Mouse (Mus musculus) midbrain, embryonic 12.5 days (tissue): ENCODE data around the gene Figla. TPM values are rescaled to one million over a fixed set of nuclear protein-coding genes. Genes with fewer than 3 reads are reported as not detected.
"Not testable (repeated sequence)": the region's sequence is repeated elsewhere in the genome, so short reads cannot be mapped to it uniquely, and the experiment has no call there.

ENCODE experiments used
- ATAC-seq: fragments of 200-750 bp; cut with Nextera tagmentation; 2 replicates; pipeline ENCODE4 v1.8.0; 2017; ENCODE audit warnings: low read depth, moderate TSS enrichment, moderate library complexity; ENCODE audit not compliant: low FRiP score
- H3K27ac ChIP-seq: fragments of 300-500 bp; sonication (generic); replicated peaks from 2 replicates; pipeline ENCODE4 v1.5.1; 2016; ENCODE audit warnings: mild to moderate bottlenecking
- H3K27me3 ChIP-seq: fragments of 300-500 bp; sonication (generic); 2 replicates; pipeline ENCODE4 v1.6.1; 2016; ENCODE audit warnings: mild to moderate bottlenecking
- H3K36me3 ChIP-seq: fragments of 300-500 bp; sonication (generic); 2 replicates; pipeline ENCODE4 v1.6.1; 2016
- H3K4me1 ChIP-seq: fragments of 300-500 bp; sonication (generic); 2 replicates; pipeline ENCODE4 v1.6.1; 2016
- H3K4me2 ChIP-seq: fragments of 300-500 bp; sonication (generic); replicated peaks from 2 replicates; pipeline ENCODE4 v1.6.1; 2016; ENCODE audit warnings: mild to moderate bottlenecking, moderate library complexity
- H3K4me3 ChIP-seq: fragments of 300-500 bp; sonication (generic); 2 replicates; pipeline ENCODE4 v1.5.1; 2016; ENCODE audit warnings: mild to moderate bottlenecking
- H3K9ac ChIP-seq: fragments of 300-500 bp; sonication (generic); replicated peaks from 2 replicates; pipeline ENCODE4 v1.6.1; 2016; ENCODE audit warnings: mild to moderate bottlenecking, moderate library complexity
- H3K9me3 ChIP-seq: fragments of 300-500 bp; sonication (generic); 2 replicates; pipeline ENCODE4 v1.6.1; 2016; ENCODE audit warnings: mild to moderate bottlenecking
- WGBS: fragments of 180-500 bp; shearing (Covaris S2); methylation state at CpG from one replicate; pipeline ENCODE4 v1.1.7; 2016; 5-methylcytosine and 5-hydroxymethylcytosine counted together
- polyA plus RNA-seq: library from polyadenylated mRNA; unstranded; fragments of >200 nt; fragmentation: Nextera tagmentation; extraction: Ambion mirVana; gene quantifications from 2 replicates; pipeline ENCODE4 v1.2.1, GENCODE M21; 2016

Gene Figla
- polyA plus RNA-seq, 1 experiment from 2014 or later: not detected

DNA sequence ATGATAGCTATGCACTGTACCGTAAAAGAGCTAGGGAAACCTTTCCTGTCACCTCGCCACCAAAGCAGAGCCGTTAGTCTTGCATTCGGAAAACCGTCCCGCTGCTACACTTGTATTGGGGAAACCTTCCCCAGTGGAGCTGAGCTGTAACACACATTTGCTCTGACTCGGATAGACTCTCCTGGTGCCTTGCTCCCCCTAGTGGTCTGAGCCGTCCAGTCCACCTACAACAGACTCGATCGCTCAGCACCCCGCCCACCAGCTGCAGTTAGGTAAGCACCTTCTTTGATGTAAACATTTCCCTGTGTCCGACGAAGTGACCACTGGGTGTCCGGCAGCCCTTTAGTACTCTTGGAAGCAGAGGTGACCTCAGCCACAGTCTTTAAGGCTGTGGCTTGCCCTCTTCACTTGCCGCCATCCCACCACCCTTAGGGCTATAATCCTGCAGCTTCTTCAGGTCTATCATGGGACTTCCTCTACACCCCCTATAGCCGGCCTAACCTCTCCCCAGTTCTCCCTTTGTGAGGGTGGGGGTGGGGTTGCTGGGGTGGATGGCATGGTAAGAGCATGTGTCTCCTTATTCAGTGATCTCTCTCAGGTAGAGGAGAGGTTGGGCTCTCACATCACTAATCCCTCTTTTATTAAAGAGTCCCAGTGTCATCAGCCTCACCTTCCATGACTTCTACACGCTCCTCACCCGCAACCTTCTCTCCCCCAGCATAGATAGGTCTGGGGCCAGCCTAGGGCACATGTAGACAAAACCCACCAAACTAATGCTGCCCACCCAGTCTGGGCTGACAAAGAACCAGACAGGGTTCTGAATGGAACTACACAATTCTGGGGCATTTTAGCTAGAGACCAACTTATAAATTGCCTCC, 11.5 kb upstream of the Figla start:
- WGBS: 11% methylated on average over 18 of the region's 18 CpGs
- Histone ChIP-seq H3K4me2 (peak overlapping the region; percentile 49), H3K4me3 (no peak overlapping the region), H3K27ac (no peak overlapping the region), H3K4me1 (peaks cover 6% of the 10 kb centered on the region; the same call in 1 of the 2 replicates), H3K36me3 (no peaks in the 10 kb centered on the region), H3K27me3 (no peaks in the 10 kb centered on the region), H3K9me3 (no peaks in the 10 kb centered on the region), H3K9ac (no peak overlapping the region)
- ATAC-seq: peak; percentile 73

DNA sequence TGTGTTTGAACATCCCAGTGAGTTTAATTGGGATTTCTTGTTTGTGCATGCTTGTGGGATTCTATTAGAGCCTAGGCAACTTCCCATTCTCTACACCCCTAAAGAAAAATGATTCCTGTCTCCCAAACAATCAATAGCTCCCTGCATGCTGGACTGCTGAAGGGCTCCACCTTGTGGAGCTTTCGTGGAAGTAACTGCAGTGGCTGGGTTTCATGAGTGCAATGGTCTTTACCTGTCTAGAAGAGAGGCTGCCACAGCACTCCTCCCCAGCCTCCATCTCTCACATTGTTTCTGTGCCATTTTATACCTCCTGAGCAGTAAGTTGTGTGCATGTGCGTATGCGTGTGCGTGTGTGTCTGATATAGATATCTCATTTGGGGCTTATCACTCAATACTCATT, 6.0 kb upstream of the Figla start:
- Histone ChIP-seq H3K27me3 (peaks cover 6% of the 10 kb centered on the region), H3K9ac (no peak overlapping the region), H3K36me3 (no peaks in the 10 kb centered on the region), H3K4me2 (no peak overlapping the region), H3K4me3 (no peak overlapping the region), H3K9me3 (no peaks in the 10 kb centered on the region), H3K27ac (no peak overlapping the region), H3K4me1 (no peaks in the 10 kb centered on the region)
- WGBS: 36% methylated on average over 4 of the region's 4 CpGs
- ATAC-seq: no peak

DNA sequence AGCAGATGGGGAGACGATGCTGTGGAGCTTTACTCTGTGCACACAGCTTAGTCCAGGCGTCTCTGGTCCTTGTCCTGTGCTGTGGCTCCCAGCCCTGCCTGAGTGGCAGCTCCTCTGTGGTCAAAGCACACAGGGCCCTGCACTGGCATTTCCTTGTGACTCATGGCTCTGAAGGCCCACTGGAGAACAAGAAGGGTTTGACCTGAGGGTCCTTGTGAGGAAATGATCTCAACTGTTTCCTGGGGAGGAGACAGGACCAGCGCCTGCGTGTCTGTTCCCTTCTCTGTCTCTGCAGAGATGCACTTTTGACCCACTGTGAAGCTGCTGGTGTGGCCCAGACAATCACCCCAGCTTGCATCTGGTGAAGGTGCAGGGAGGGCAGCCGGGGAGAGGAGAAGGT, 1.2 kb upstream of the Figla start:
- WGBS: 81% methylated on average over 5 of the region's 5 CpGs
- H3K4me3 ChIP-seq: not testable (repeated sequence)

DNA sequence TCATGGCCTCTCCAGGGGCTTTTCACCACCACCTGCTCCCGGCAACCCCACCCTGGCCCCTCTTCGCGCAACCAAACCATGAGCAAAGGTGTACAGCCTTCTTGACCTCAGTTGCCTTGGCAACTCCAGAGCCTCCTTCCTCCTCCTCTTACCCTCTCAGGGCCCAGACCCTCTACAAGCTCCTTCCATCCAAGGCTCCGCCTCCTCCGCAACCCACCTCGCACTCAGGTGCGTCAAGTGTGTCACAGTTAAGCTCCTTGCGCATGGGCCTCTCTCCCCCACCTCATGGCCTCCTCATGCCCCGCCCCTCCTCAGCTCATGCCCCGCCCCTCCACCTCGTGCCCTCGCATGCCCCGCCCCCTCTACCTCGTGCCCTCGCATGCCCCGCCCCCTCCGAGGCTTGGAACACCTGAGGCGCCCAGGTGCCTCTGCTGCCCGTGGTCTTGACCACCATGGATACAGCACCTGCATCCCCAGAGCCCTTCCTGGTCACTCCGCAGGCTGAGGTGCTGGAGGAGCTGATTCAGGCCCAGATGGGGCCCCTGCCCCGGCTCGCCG, 901 bp downstream of the Figla start:
- Histone ChIP-seq H3K4me1 (no peaks in the 10 kb centered on the region), H3K27me3 (0 out of 2 replicates have a peak, but pooled peaks cover 5% of the 10 kb centered on the region), H3K9ac (no peak overlapping the region), H3K4me2 (no peak overlapping the region), H3K36me3 (no peaks in the 10 kb centered on the region), H3K4me3 (no peak overlapping the region), H3K9me3 (no peaks in the 10 kb centered on the region; the same call in 1 of the 2 replicates), H3K27ac (no peak overlapping the region)
- no peak for ATAC-seq
- WGBS: 86% methylated on average over 23 of the region's 23 CpGs

More for the DNA sequence above, 1.2 kb upstream of the Figla start:
- H3K9ac ChIP-seq, H3K9me3 ChIP-seq, H3K4me2 ChIP-seq, H3K4me1 ChIP-seq, H3K27me3 ChIP-seq, H3K27ac ChIP-seq, H3K36me3 ChIP-seq, ATAC-seq: not testable (repeated sequence)

DNA sequence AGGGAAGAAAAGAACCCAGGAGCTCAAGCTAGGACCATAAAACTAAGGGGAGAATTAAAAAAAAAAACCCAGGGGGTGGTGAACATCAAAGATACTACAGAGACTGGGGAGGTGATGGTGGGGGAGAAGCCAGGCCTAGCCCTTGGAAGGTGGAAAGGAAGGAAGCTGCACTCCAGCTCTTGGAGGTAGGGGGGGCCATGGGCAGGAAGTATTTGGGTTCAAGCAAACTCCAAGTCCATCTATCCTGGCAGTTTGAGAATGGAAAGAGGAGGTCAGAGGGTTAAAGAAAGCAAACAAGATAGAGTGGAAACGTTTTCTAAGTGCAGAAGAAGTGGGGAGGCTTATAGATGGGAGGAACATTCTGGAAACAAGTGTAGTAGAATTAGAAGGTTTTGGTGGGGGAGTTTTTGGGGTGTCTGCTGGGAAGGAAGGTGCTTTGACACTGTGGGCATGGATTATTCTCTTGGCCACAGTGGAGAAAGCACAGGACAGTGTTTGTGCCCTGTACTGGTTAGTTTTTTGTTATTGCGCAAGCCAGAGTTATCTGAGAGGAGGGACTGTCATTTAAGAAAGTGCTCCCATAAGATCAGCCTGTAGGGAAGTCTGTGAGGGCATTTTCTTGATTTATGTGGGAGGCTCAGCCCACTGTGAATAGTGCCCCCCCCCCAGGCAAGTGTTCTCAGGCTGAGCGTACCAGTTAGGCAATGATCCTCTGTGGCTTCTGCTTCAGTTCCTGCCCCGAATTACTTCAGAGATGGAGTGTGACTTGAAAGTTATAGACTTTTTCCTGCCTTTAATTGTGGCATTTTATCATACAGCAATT, 3.7 kb downstream of the Figla start:
- 71% methylated on average over 4 of the region's 4 CpGs for WGBS

DNA sequence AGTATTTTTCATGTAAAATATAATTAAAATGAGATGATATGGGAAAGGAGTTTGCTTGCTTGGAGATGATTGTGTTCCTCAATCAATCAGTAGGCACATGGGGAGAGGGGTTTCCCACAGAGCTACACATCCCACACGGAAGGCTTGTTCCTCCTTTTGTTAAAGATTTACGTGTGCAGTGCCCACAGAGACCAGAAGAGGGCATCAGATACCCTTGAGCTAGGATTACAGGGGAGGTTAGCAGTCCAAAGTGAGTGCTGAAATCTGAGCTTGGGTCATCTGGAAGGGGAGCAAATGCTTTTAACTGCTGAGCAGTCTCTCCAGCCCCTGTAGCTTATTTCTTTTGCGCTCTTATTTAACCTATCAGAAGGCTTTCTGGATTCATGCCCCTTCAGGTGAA, 5.0 kb downstream of the Figla start:
- Histone ChIP-seq H3K27ac (no peak overlapping the region), H3K4me1 (no peaks in the 10 kb centered on the region), H3K27me3 (0 out of 2 replicates have a peak, but pooled peaks cover 9% of the 10 kb centered on the region), H3K4me2 (no peak overlapping the region), H3K9me3 (no peaks in the 10 kb centered on the region; the same call in 1 of the 2 replicates), H3K36me3 (no peaks in the 10 kb centered on the region), H3K9ac (no peak overlapping the region), H3K4me3 (no peak overlapping the region)
- 24% methylated on average over 3 of the region's 3 CpGs for WGBS
- no peak for ATAC-seq

More for the DNA sequence above, 3.7 kb downstream of the Figla start:
- Histone ChIP-seq H3K9me3 (no peaks in the 10 kb centered on the region; the same call in 1 of the 2 replicates), H3K27ac (no peak overlapping the region), H3K27me3 (0 out of 2 replicates have a peak, but pooled peaks cover 7% of the 10 kb centered on the region), H3K4me1 (no peaks in the 10 kb centered on the region), H3K4me2 (no peak overlapping the region), H3K36me3 (no peaks in the 10 kb centered on the region), H3K9ac (no peak overlapping the region), H3K4me3 (no peak overlapping the region)
- no peak for ATAC-seq

DNA sequence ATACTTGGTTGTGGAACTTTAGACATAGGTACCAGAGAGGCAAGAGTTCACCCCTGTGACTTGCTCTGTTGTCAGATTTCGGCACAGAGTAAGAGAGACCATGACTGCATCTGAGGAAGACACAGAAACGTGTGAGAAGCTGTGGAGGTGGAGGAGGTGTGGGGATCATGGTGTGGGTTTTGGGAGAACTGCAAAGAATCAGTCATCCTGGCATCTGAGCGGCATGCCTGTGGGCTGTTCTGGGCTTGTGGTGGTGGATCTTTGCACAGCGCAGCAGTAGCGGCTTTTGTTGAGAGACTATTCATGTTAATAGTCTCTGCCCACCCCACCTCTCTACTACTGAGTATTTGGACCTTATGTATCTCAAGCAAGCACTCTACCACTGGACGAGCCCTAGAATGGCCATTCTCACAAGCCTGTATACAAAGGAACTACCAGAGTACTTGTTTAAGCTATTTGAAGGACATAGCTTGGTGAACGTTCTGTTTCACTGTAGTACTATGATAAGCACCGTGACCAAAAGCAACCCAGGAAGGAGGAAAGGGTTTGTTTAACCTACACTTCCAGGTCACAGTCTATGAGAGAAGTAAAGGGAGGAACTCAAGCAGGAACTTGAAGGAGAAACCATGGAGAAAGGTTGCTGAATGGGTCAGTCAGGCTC, 10.8 kb downstream of the Figla start:
- H3K4me2 ChIP-seq: no peak overlapping the region
- peaks cover 26% of the 10 kb centered on the region for H3K27me3 ChIP-seq
- 91% methylated on average over 8 of the region's 8 CpGs for WGBS
- peaks cover 29% of the 10 kb centered on the region for H3K4me1 ChIP-seq
- no peak overlapping the region for H3K9ac ChIP-seq
- ATAC-seq: no peak
- H3K4me3 ChIP-seq: no peak overlapping the region
- H3K9me3 ChIP-seq: no peaks in the 10 kb centered on the region
- no peaks in the 10 kb centered on the region for H3K36me3 ChIP-seq
- no peak overlapping the region for H3K27ac ChIP-seq

DNA sequence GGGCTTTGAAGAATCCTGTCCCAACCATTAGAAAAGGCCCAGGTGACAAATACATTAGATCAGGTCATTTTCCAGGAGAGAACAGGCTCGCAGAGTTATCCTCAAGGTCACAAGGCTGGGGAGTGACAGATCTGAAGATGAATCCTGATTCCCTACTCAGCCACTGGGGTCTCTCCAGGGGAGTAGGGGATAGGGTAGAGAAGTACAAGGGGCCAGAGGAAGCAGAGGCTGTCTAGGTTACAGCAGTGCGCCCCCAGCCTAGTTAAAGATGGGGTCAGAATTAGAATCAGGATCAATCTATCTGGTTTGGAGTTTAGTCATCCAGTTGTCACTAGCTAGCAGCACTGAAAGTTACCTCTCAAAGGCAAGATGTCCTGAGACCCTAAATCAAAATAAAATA, 12.2 kb downstream of the Figla start:
- peaks cover 41% of the 10 kb centered on the region for H3K4me1 ChIP-seq
- peak overlapping the region; percentile 97; the same call in 1 of the 2 replicates for H3K9ac ChIP-seq
- no peaks in the 10 kb centered on the region for H3K9me3 ChIP-seq
- peak overlapping the region; percentile 95 for H3K27ac ChIP-seq
- peak; percentile 53; the same call in 1 of the 2 replicates for ATAC-seq
- peak overlapping the region; percentile 75 for H3K4me2 ChIP-seq
- peak overlapping the region; percentile 81 for H3K4me3 ChIP-seq
- H3K27me3 ChIP-seq: peaks cover 21% of the 10 kb centered on the region
- H3K36me3 ChIP-seq: no peaks in the 10 kb centered on the region
- WGBS: 48% methylated on average over 2 of the region's 2 CpGs

DNA sequence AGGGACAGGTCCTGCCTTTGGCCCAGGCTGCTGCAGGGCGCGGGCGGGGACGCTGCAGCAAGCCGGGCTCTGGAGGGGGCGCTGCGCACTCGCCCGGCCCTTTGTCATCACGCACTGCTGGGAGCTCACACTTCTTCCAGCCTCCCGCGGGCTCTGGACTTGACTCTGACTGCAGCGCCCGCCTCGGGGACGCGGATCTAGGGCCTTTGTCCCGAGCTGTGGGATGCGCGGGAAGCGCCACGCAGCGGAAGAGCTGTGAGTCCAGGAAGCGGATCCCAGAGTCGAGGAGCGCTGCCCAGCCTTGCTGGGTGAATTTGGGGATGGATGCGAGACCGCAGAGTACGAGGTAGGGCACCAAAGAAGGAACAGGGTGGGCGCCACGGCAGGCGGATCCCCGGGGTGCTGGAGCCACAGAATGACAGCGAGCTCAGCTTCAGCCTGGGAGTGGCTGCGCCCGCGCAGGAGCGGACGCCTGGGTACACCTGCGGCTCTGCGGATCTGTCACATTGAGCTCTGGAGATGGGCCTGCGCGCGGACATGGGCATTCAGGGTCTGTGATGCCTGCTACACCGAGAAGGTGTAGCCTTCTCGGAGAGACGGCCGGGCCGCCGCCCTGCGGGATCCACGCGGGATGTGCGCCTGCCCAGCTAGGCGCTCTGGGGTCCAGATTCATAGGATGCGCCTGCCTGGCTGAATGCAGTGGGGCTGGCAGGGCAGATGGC, 12.8 kb downstream of the Figla start, which contains the start of gene Add2:
Gene Add2 (plus strand): TSS at position 81 of the 722 bp plus-strand sequence.
- Histone ChIP-seq H3K4me1 (peaks cover 42% of the 10 kb centered on the region), H3K4me3 (peak within 1 kb of the TSS; percentile 81), H3K36me3 (no peaks in the 10 kb centered on the region), H3K4me2 (peak within 1 kb of the TSS; percentile 75), H3K27ac (peak within 1 kb of the TSS; percentile 95), H3K9me3 (no peaks in the 10 kb centered on the region), H3K9ac (peak within 1 kb of the TSS; percentile 97), H3K27me3 (peaks cover 21% of the 10 kb centered on the region)
- under 1% methylated on average over 55 of the region's 56 CpGs for WGBS
- peak; percentile 92 for ATAC-seq

DNA sequence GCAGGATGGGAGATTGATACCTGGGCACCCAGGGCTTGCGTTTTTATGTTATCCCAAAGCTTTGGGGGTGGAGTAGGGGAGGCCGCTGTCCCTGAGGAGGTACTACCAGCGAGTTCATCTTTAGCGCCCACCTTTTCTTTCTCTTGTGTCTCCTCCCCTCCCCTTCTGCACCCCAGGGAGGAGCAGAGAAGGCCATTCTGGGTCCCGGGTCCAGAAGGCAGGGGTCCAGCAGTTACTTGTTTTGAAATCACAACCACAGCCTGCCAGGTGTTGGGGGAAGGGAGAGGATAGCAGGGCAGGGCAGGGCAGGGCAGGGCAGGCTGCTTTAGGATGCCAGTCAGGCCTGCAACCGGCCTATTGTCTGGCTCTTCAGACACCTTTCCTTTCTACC, 13.3 kb downstream of the Figla start:
- peak overlapping the region; percentile 95 for H3K27ac ChIP-seq
- peak; percentile 31; the same call in 1 of the 2 replicates for ATAC-seq
- H3K4me3 ChIP-seq: peak overlapping the region; percentile 81
- peak overlapping the region; percentile 97 for H3K9ac ChIP-seq
- peaks cover 42% of the 10 kb centered on the region for H3K4me1 ChIP-seq
- H3K4me2 ChIP-seq: peak overlapping the region; percentile 75
- 1% methylated on average over 6 of the region's 6 CpGs for WGBS
- H3K9me3 ChIP-seq: no peaks in the 10 kb centered on the region
- H3K36me3 ChIP-seq: no peaks in the 10 kb centered on the region
- peaks cover 21% of the 10 kb centered on the region for H3K27me3 ChIP-seq

DNA sequence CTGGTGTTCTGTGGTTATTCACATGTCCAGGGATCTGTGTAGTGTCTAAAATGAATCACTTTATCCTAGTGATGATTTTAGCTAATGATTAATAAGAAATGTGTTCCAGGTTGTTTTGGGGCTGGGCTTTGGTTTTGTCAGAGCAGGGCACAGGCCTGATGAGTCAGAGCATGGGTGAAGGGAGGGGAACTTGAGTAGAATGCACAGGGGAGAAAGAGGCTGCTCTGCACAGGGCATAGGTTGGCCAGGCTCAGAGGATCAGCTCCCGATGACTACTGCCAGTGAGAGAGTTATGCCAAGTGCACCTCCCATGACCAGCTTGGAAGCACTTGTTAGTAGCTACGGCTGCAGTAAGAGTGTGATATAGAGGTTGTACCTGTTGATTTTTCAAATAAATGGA, 15.6 kb downstream of the Figla start:
- Histone ChIP-seq H3K4me2 (peak overlapping the region; percentile 75), H3K9ac (0 out of 2 replicates have a peak overlapping the region, but pooled peaks have one; percentile 12), H3K27ac (no peak overlapping the region), H3K9me3 (no peaks in the 10 kb centered on the region), H3K4me3 (peak overlapping the region; percentile 6; the same call in 1 of the 2 replicates), H3K36me3 (no peaks in the 10 kb centered on the region), H3K4me1 (peaks cover 42% of the 10 kb centered on the region), H3K27me3 (peaks cover 13% of the 10 kb centered on the region)
- no peak for ATAC-seq
- WGBS: 81% methylated on average over 2 of the region's 2 CpGs
